In the genomic region with DNA sequence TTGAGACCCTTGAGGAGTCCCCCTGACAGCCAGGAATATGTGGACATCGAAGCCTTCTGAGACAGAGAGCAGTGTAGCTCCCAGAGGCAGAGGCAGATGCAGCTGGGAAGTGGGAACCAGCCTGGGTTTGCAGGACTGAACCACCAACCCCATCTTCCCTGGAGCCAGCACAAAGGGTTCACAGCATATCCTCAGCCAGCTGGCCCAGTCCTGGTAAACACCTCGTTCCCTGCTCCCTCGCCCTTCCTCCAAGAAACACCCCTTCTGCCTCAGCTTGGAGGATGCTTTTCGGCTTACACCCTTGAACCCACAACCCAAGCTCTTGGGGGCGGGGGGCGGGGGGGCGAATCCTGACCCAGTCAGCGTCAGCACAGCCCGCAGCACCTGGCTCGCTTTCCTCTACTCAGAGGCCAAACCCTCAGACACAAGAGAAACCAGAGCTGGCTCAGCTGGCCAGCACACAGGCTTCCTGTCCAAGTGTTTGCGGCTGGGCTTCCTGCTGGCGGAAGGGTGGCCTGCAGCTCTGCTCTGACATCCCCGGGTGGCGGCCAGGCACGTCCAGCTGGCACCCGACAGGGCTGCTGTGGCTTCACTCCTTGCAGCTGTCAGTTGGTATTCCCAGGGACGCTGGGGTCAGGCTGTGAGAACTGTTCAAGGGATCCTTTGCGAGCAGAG, we compare ENCODE assay signal across 8 mouse cellular contexts.
A peak's percentile ranks its signal among the peaks of the same experiment; 100 is the strongest.
DNase-seq lines count a peak whose midpoint lies in the region; ATAC-seq and TF ChIP-seq lines count a peak whose summit lies in the region.

No protein-coding gene starts in this region.

- peaks cover 7% of the 10 kb centered on the region; the same call in 1 of the 2 replicates for H3K27me3 ChIP-seq in heart, embryonic 12.5 days (replicated peaks)
- no peaks in the 10 kb centered on the region for H3K27me3 ChIP-seq in limb, embryonic 14.5 days (ENCODE audit: control insufficient read depth, insufficient read depth, low read length)
- peaks cover 92% of the 10 kb centered on the region for H3K27me3 ChIP-seq in midbrain, embryonic 12.5 days
- H3K27me3 ChIP-seq in stomach, embryonic 16.5 days (ENCODE audit: control insufficient read depth, insufficient read depth, low read length): no peaks in the 10 kb centered on the region

- 0 out of 2 replicates have a peak overlapping the region, but pooled peaks have one; percentile 7 for H3K9ac ChIP-seq in heart, embryonic 12.5 days
- H3K9ac ChIP-seq in limb, embryonic 14.5 days (ENCODE audit: low read depth, low read length, severe bottlenecking): no peak overlapping the region
- peak overlapping the region; percentile 25; the same call in 1 of the 2 replicates for H3K9ac ChIP-seq in midbrain, embryonic 12.5 days (replicated peaks)
- peak overlapping the region; percentile 30 for H3K9ac ChIP-seq in stomach, embryonic 16.5 days (ENCODE audit: low read length)

- peak overlapping the region; percentile 43 for H3K4me2 ChIP-seq in heart, embryonic 12.5 days
- H3K4me2 ChIP-seq in limb, embryonic 14.5 days (replicated peaks; ENCODE audit: low read depth, low read length, severe bottlenecking): peak overlapping the region; percentile 18
- H3K4me2 ChIP-seq in midbrain, embryonic 12.5 days (replicated peaks): no peak overlapping the region
- peak overlapping the region; percentile 29 for H3K4me2 ChIP-seq in stomach, embryonic 16.5 days (ENCODE audit: low read depth, low read length)

- no peak for TF ChIP-seq POLR2A in limb, embryonic 14.5 days (IDR thresholded peaks at IDR 0.05; ENCODE audit: borderline replicate concordance, extremely low read depth, insufficient read depth, insufficient read length)

- no peak overlapping the region for H3K4me3 ChIP-seq in heart, embryonic 12.5 days
- no peak overlapping the region for H3K4me3 ChIP-seq in limb, embryonic 14.5 days (replicated peaks; ENCODE audit: low read length)
- H3K4me3 ChIP-seq in midbrain, embryonic 12.5 days: no peak overlapping the region
- H3K4me3 ChIP-seq in stomach, embryonic 16.5 days (replicated peaks; ENCODE audit: low read length): no peak overlapping the region

- H3K4me1 ChIP-seq in heart, embryonic 12.5 days (replicated peaks): peaks cover 54% of the 10 kb centered on the region
- peaks cover 48% of the 10 kb centered on the region for H3K4me1 ChIP-seq in limb, embryonic 14.5 days (ENCODE audit: control insufficient read depth, insufficient read depth, low read length)
- H3K4me1 ChIP-seq in midbrain, embryonic 12.5 days: peaks cover 22% of the 10 kb centered on the region
- peaks cover 41% of the 10 kb centered on the region for H3K4me1 ChIP-seq in stomach, embryonic 16.5 days (ENCODE audit: control insufficient read depth, insufficient read depth, low read length)

- H3K9me3 ChIP-seq in heart, embryonic 12.5 days (replicated peaks): no peaks in the 10 kb centered on the region
- no peaks in the 10 kb centered on the region for H3K9me3 ChIP-seq in limb, embryonic 14.5 days (ENCODE audit: control insufficient read depth, low read length)
- no peaks in the 10 kb centered on the region for H3K9me3 ChIP-seq in midbrain, embryonic 12.5 days
- no peaks in the 10 kb centered on the region for H3K9me3 ChIP-seq in stomach, embryonic 16.5 days (replicated peaks; ENCODE audit: control insufficient read depth, low read length)

- peak overlapping the region; percentile 80 for H3K27ac ChIP-seq in heart, embryonic 12.5 days (ENCODE audit: poor library complexity, severe bottlenecking)
- H3K27ac ChIP-seq in limb, embryonic 14.5 days (replicated peaks; ENCODE audit: low read depth, low read length): peak overlapping the region; percentile 68
- 0 out of 2 replicates have a peak overlapping the region, but pooled peaks have one; percentile 8 for H3K27ac ChIP-seq in midbrain, embryonic 12.5 days (replicated peaks)
- H3K27ac ChIP-seq in stomach, embryonic 16.5 days (ENCODE audit: low read length): peak overlapping the region; percentile 83

- ATAC-seq in heart, embryonic 12.5 days (ENCODE audit: insufficient number of reproducible peaks, low FRiP score): peak; percentile 61
- ATAC-seq in limb, embryonic 14.5 days (ENCODE audit: low FRiP score, low read depth): peak; percentile 83
- ATAC-seq in midbrain, embryonic 12.5 days (ENCODE audit: low FRiP score, low read depth): no peak; the same call in 1 of the 2 replicates
- ATAC-seq in stomach, embryonic 16.5 days (ENCODE audit: insufficient read depth, low FRiP score): peak; percentile 68

- 19% methylated on average over 18 of the region's 18 CpGs for WGBS in heart, embryonic 12.5 days
- 17% methylated on average over 18 of the region's 18 CpGs for WGBS in limb, embryonic 14.5 days
- 29% methylated on average over 18 of the region's 18 CpGs for WGBS in midbrain, embryonic 12.5 days
- WGBS in stomach, embryonic 16.5 days: 13% methylated on average over 18 of the region's 18 CpGs

- peak; percentile 71 for DNase-seq in layer of hippocampus, adult 11-12 months (ENCODE audit: low spot score)
- DNase-seq in layer of hippocampus, postnatal 25 days (ENCODE audit: extremely low spot score in 1 of 2, low spot score in 1 of 2): no peak
- peak; percentile 95 for DNase-seq in fibroblast of lung, adult 2 months (ENCODE audit: low read depth)
- peak; percentile 78 for DNase-seq in kidney, adult 9 months
- peak; percentile 85 for DNase-seq in limb, embryonic 14.5 days (ENCODE audit: low spot score)

- no peaks in the 10 kb centered on the region for H3K36me3 ChIP-seq in heart, embryonic 12.5 days
- no peaks in the 10 kb centered on the region for H3K36me3 ChIP-seq in limb, embryonic 14.5 days (ENCODE audit: control insufficient read depth, insufficient read depth, low read length)
- H3K36me3 ChIP-seq in midbrain, embryonic 12.5 days: no peaks in the 10 kb centered on the region
- no peaks in the 10 kb centered on the region for H3K36me3 ChIP-seq in stomach, embryonic 16.5 days (ENCODE audit: control insufficient read depth, insufficient read depth, low read length)

Comparison
In these comparisons a context has a peak if more than half of its experiments do, and no peak if none do; other contexts are left out.
1. DNase-seq: peak in layer of hippocampus, adult 11-12 months (single experiment), fibroblast of lung, adult 2 months (single experiment), kidney, adult 9 months (single experiment) and limb, embryonic 14.5 days (single experiment); none in layer of hippocampus, postnatal 25 days (0 of 2).
2. H3K27ac ChIP-seq: peak in every context shown above with its lines; median percentile 83 in stomach, embryonic 16.5 days; 80 in heart, embryonic 12.5 days; 68 in limb, embryonic 14.5 days; 8 in midbrain, embryonic 12.5 days.